Mouse (Mus musculus) lung, postnatal 0 days (tissue): ENCODE results near the gene Rnase2a. TPM values are rescaled to one million over a fixed set of nuclear protein-coding genes. Genes with fewer than 3 reads are reported as not detected.

Experiments
- polyA plus RNA-seq: library from polyadenylated mRNA; unstranded; fragments of >200 nt; fragmentation: Nextera tagmentation; extraction: Ambion mirVana; gene quantifications from 2 replicates; pipeline ENCODE4 v1.2.1, GENCODE M21; 2015

Gene Rnase2a
- polyA plus RNA-seq, 1 experiment from 2014 or later = not detected

Other genes starting within 250 kb of the Rnase2a start
- gene Rnase10, start 248.4 kb downstream of the Rnase2a start, polyA plus RNA-seq = 0.14 TPM in 1 of 2 replicates, not detected in the other
- not detected in 2 replicates for gene Rnase9, start 214.2 kb downstream of the Rnase2a start, polyA plus RNA-seq
- not detected in 2 replicates for gene Rnase11, start 205.9 kb downstream of the Rnase2a start, polyA plus RNA-seq
- gene Rnase12, start 198.5 kb downstream of the Rnase2a start, polyA plus RNA-seq = 0.27 and 0.55 TPM in 2 replicates
- 0.05 and 0.10 TPM in 2 replicates for gene Olfr750, start 181.7 kb downstream of the Rnase2a start, polyA plus RNA-seq
- 423 and 443 TPM in 2 replicates for gene Rnase4, start 165.0 kb downstream of the Rnase2a start, polyA plus RNA-seq
- gene Ang, start 165.0 kb downstream of the Rnase2a start, polyA plus RNA-seq = 41.5 and 45.4 TPM in 2 replicates
- 0.08 and 0.15 TPM in 2 replicates for gene Eddm3b, start 141.7 kb downstream of the Rnase2a start, polyA plus RNA-seq
- 2.9 and 3.2 TPM in 2 replicates for gene Rnase6, start 132.2 kb downstream of the Rnase2a start, polyA plus RNA-seq
- gene Rnase1, start 109.3 kb downstream of the Rnase2a start, polyA plus RNA-seq = 0.70 and 0.74 TPM in 2 replicates
- gene Rnase2b, start 93.9 kb downstream of the Rnase2a start, polyA plus RNA-seq = 0.16 TPM in 1 of 2 replicates, not detected in the other
- not detected in 2 replicates for gene Ang2, start 57.0 kb downstream of the Rnase2a start, polyA plus RNA-seq
- gene Ear14, start 52.7 kb downstream of the Rnase2a start, polyA plus RNA-seq = not detected in 2 replicates
- gene Gm7247, start 105.6 kb upstream of the Rnase2a start, polyA plus RNA-seq = not detected in 2 replicates
- not detected in 2 replicates for gene Vmn2r88, start 154.7 kb upstream of the Rnase2a start, polyA plus RNA-seq
- gene Vmn2r89, start 195.7 kb upstream of the Rnase2a start, polyA plus RNA-seq = not detected in 2 replicates